Mouse (Mus musculus): ENCODE data around the gene Paox.

The Paox gene

GRCm38 (mm10) chr7:140115583-140116328, at the start of gene Paox:
Paox (plus strand) TSS chr7:140115799.
- DNase-seq (ENCODE audit: low read depth): peak; percentile 94

- no peak for DNase-seq (ENCODE audit: low read depth)
Observed at GRCm38 (mm10) chr7:140067397-140067796, 48.2 kb upstream of the Paox start.

- no peak for DNase-seq (ENCODE audit: low read depth)
Observed at GRCm38 (mm10) chr7:140070042-140070711, 45.4 kb upstream of the Paox start.

- no peak for DNase-seq (ENCODE audit: low read depth)
Observed at GRCm38 (mm10) chr7:140077698-140078097, 37.9 kb upstream of the Paox start.

- peak; percentile 49 for DNase-seq (ENCODE audit: low read depth)
Observed at GRCm38 (mm10) chr7:140078711-140079110, 36.9 kb upstream of the Paox start.

GRCm38 (mm10) chr7:140080503-140081156, 35.0 kb upstream of the Paox start:
- peak; percentile 31 for DNase-seq (ENCODE audit: low read depth)

- DNase-seq (ENCODE audit: low read depth): no peak
Observed at GRCm38 (mm10) chr7:140081408-140082241, 34.0 kb upstream of the Paox start.

- no peak for DNase-seq (ENCODE audit: low read depth)
Observed at GRCm38 (mm10) chr7:140082242-140082678, 33.3 kb upstream of the Paox start, which contains the start of gene Caly. Caly (minus strand) TSS chr7:140082548.

GRCm38 (mm10) chr7:140090601-140091000, 25.0 kb upstream of the Paox start:
- no peak for DNase-seq (ENCODE audit: low read depth)

- no peak for DNase-seq (ENCODE audit: low read depth)
Observed at GRCm38 (mm10) chr7:140092924-140093528, 22.6 kb upstream of the Paox start, which contains the start of gene Prap1. Prap1 (plus strand) TSS chr7:140093395.

GRCm38 (mm10) chr7:140094954-140095353, 20.6 kb upstream of the Paox start:
- DNase-seq (ENCODE audit: low read depth): no peak

GRCm38 (mm10) chr7:140095556-140095955, 20.0 kb upstream of the Paox start:
- no peak for DNase-seq (ENCODE audit: low read depth)

GRCm38 (mm10) chr7:140096055-140096454, 19.5 kb upstream of the Paox start:
- no peak for DNase-seq (ENCODE audit: low read depth)

- no peak for DNase-seq (ENCODE audit: low read depth)
Observed at GRCm38 (mm10) chr7:140098466-140098865, 17.1 kb upstream of the Paox start.

GRCm38 (mm10) chr7:140101498-140101897, 14.1 kb upstream of the Paox start:
- no peak for DNase-seq (ENCODE audit: low read depth)

GRCm38 (mm10) chr7:140101993-140102860, 13.4 kb upstream of the Paox start, which contains the start of gene Fuom:
Fuom (minus strand) TSS chr7:140102441.
- peak; percentile 52 for DNase-seq (ENCODE audit: low read depth)

GRCm38 (mm10) chr7:140104009-140104408, 11.6 kb upstream of the Paox start:
- DNase-seq (ENCODE audit: low read depth): no peak

- DNase-seq (ENCODE audit: low read depth): peak; percentile 89
Observed at GRCm38 (mm10) chr7:140111943-140112342, 3.7 kb upstream of the Paox start.

GRCm38 (mm10) chr7:140116329-140117054, 893 bp downstream of the Paox start, which contains the start of gene Echs1:
Echs1 (minus strand) TSS chr7:140116476.
- DNase-seq (ENCODE audit: low read depth): peak; percentile 90

GRCm38 (mm10) chr7:140120484-140120883, 4.9 kb downstream of the Paox start:
- DNase-seq (ENCODE audit: low read depth): no peak

Measured in fibroblast of lung, adult 2 months (primary cell).